Mouse (Mus musculus) liver, postnatal 0 days (tissue): ENCODE measurements at regions not wholly inside any gene's neighbourhood (a gene's known extent, or its start where the extent isn't known, plus 50 kb on each side); places are given as distances from the start of the nearest gene placed in this dataset.
A peak's percentile ranks its signal among the peaks of the same experiment; 100 is the strongest.

ENCODE experiments used
- ATAC-seq: fragments of 200-750 bp; cut with Nextera tagmentation; 2 replicates; pipeline ENCODE4 v1.8.0; 2017; ENCODE audit warnings: mild to moderate bottlenecking, moderate library complexity
- DNase-seq: peaks from one replicate; pipeline ENCODE4 v3.0.0-alpha.2; 2016
- H3K27ac ChIP-seq: fragments of 300-500 bp; sonication (generic); 2 replicates; pipeline ENCODE4 v1.5.1; 2014; ENCODE audit warnings: antibody characterized with exemption, moderate library complexity, mild to moderate bottlenecking, low read depth
- H3K27me3 ChIP-seq: fragments of 300-500 bp; sonication (generic); 2 replicates; pipeline ENCODE4 v1.6.1; 2014; ENCODE audit warnings: low read length, control low read depth, mixed read lengths; ENCODE audit not compliant: insufficient read depth
- H3K36me3 ChIP-seq: fragments of 300-500 bp; sonication (generic); replicated peaks from 2 replicates; pipeline ENCODE4 v1.6.1; 2014; ENCODE audit warnings: mild to moderate bottlenecking, control low read depth, low read length, moderate library complexity, mixed read lengths; ENCODE audit not compliant: insufficient read depth
- H3K4me1 ChIP-seq: fragments of 300-500 bp; sonication (generic); 2 replicates; pipeline ENCODE4 v1.6.1; 2014; ENCODE audit warnings: antibody characterized with exemption, mild to moderate bottlenecking, control low read depth; ENCODE audit not compliant: insufficient read depth
- H3K4me2 ChIP-seq: fragments of 300-500 bp; sonication (generic); 2 replicates; pipeline ENCODE4 v1.6.1; 2014; ENCODE audit warnings: low read depth, mild to moderate bottlenecking, low read length, moderate library complexity, mixed read lengths
- H3K4me3 ChIP-seq: fragments of 300-500 bp; sonication (generic); 2 replicates; pipeline ENCODE4 v1.5.1; 2014; ENCODE audit warnings: low read depth, low read length
- H3K9ac ChIP-seq: fragments of 300-500 bp; sonication (generic); replicated peaks from 2 replicates; pipeline ENCODE4 v1.6.1; 2014; ENCODE audit warnings: mild to moderate bottlenecking, moderate library complexity
- H3K9me3 ChIP-seq: fragments of 300-500 bp; sonication (generic); 2 replicates; pipeline ENCODE4 v1.6.1; 2016; ENCODE audit warnings: mild to moderate bottlenecking, control low read depth, low read length, mixed read lengths
- CTCF ChIP-seq: sonication (generic); IDR thresholded peaks from 2 replicates; pipeline ENCODE4 v1.5.1; 2016; ENCODE audit warnings: antibody characterized with exemption, low read depth
- EP300 ChIP-seq: IDR thresholded peaks from 2 replicates; pipeline ENCODE4 v1.6.1; 2016; ENCODE audit warnings: antibody characterized with exemption, low read depth, mild to moderate bottlenecking
- WGBS: fragments of 180-500 bp; shearing (Covaris S2); extraction: QIAGEN DNeasy Blood & Tissue Kit; methylation state at CpG from one replicate; pipeline ENCODE4 v1.1.7; 2014; ENCODE audit not compliant: insufficient replicate concordance; 5-methylcytosine and 5-hydroxymethylcytosine counted together

GRCm38 (mm10) chr6:13286542-13287273 is 61.9 kb upstream of the Vwde start:
- TF ChIP-seq EP300 (no peak), CTCF (peak; percentile 21; the same call in 1 of the 2 replicates)
- 45% methylated on average over 6 of the region's 6 CpGs for WGBS
- no peak overlapping the region for H3K4me3 ChIP-seq
- ATAC-seq (no peak), DNase-seq (no peak)
- no peak overlapping the region for H3K4me2 ChIP-seq
- no peaks in the 10 kb centered on the region for H3K4me1 ChIP-seq
- no peaks in the 10 kb centered on the region for H3K27me3 ChIP-seq
- no peaks in the 10 kb centered on the region for H3K36me3 ChIP-seq
- no peaks in the 10 kb centered on the region for H3K9me3 ChIP-seq
- H3K9ac ChIP-seq = no peak overlapping the region
- no peak overlapping the region for H3K27ac ChIP-seq

- no peak overlapping the region for H3K9ac ChIP-seq
- no peak for ATAC-seq
- H3K4me2 ChIP-seq = no peak overlapping the region
- H3K27ac ChIP-seq = no peak overlapping the region
- H3K4me1 ChIP-seq = no peaks in the 10 kb centered on the region
- no peak overlapping the region for H3K4me3 ChIP-seq
- H3K36me3 ChIP-seq = no peaks in the 10 kb centered on the region
- WGBS = 2% methylated on average over 3 of the region's 3 CpGs
- H3K9me3 ChIP-seq = no peaks in the 10 kb centered on the region
- peak; percentile 22 for DNase-seq
- H3K27me3 ChIP-seq = no peaks in the 10 kb centered on the region
- TF ChIP-seq EP300 (no peak), CTCF (peak; percentile 66)
Measured at GRCm38 (mm10) chr6:13280835-13281234, 56.1 kb upstream of the Vwde start.
